Mouse (Mus musculus) left cerebral cortex, adult 9 months (tissue): ENCODE measurements at regions not wholly inside any gene's neighbourhood (a gene's known extent, or its start where the extent isn't known, plus 50 kb on each side); places are given as distances from the start of the nearest gene placed in this dataset.
"Not testable (repeated sequence)": the region's sequence is repeated elsewhere in the genome, so short reads cannot be mapped to it uniquely, and the experiment has no call there.

Experiments used
- DNase-seq, 2 experiments: peaks; one replicate each; pipeline ENCODE4 v3.0.0; 2022; ENCODE audit warnings: low spot score in 2 of 2

GRCm38 (mm10) chrX:122935358-122935757, 94.1 kb downstream of the Gm17521 start:
- no peak for DNase-seq

DNA sequence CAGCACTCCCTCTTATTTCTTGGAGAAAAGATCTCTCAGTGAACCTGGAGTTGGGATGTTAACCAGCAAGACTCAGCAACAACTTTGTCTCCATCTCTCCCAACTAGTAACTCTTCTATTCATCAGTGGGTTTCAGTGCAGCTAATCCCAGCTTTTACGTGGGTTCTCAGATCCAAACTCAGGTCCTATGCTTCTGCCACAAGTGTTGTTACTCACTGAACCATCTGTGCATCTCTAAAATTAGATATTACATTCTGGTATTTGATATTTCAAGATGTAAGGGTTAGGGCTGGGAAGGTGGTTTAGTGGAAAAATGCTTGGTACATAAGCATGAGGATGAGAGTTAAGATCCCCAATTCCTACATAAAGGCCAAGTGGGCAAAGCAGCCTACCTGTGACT, 136.8 kb downstream of the Gm17521 start:
- DNase-seq = peak in 1 of 2 experiments; percentile 3

GRCm38 (mm10) chrX:122854453-122854852, 175.0 kb downstream of the Gm17521 start:
- DNase-seq = no peak

DNA sequence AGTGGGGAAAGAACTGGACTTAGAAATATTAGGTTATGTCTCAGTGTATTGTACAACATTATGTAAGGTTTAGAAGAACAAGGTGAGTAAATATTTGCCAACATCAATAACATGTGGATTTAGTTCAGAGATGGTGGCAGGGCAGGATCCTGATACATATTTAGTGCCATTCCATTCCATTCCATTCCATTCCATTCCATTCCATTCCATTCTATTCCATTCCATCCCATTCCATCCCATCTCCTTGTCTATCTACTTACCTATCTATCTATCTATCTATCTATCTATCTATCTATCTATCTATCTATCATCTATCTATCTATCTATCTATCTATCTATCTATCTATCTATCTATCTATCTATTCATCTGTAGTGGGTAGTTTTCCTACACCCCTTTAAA, 198.2 kb downstream of the Gm17521 start:
- DNase-seq = not testable (repeated sequence)

- peak; percentile 1 to 32 for DNase-seq
These were observed 203.4 kb downstream of the Gm17521 start for GRCm38 (mm10) chrX:122826035-122826434.
